8 mouse cellular contexts compared by ENCODE assay signal in genomic region chr9:66157958-66158830, GRCm38 (mm10). TPM values are rescaled to one million over a fixed set of nuclear protein-coding genes. Genes with fewer than 3 reads are reported as not detected.
A peak's percentile ranks its signal among the peaks of the same experiment; 100 is the strongest.
DNase-seq lines count a peak whose midpoint lies in the region; ATAC-seq lines count a peak whose summit lies in the region.

Gene Dapk2, plus strand, starts transcription at chr9:66158223.

- H3K4me1 ChIP-seq in hindbrain, embryonic 11.5 days (replicated peaks; ENCODE audit: control insufficient read depth, insufficient read depth, low read length), result 0 out of 2 replicates have a peak, but pooled peaks cover 5% of the 10 kb centered on the region

- peaks cover 12% of the 10 kb centered on the region for H3K27me3 ChIP-seq in hindbrain, embryonic 11.5 days (ENCODE audit: control insufficient read depth, insufficient read depth, low read length)

- H3K4me3 ChIP-seq in hindbrain, embryonic 11.5 days (ENCODE audit: low read depth, low read length), result peak within 1 kb of the TSS; percentile 33

- peak within 1 kb of the TSS; percentile 25; the same call in 1 of the 2 replicates for H3K9ac ChIP-seq in hindbrain, embryonic 11.5 days (ENCODE audit: low read depth, low read length)

- peak; percentile 50; the same call in 1 of the 2 replicates for ATAC-seq in frontal cortex, adult (ENCODE audit: low TSS enrichment)
- peak; percentile 75; the same call in 1 of the 2 replicates for ATAC-seq in hindbrain, embryonic 11.5 days (ENCODE audit: low FRiP score)

- DNase-seq in MEL-GATA-1-ER (ENCODE audit: extremely low read depth, low read depth), result peak; percentile 29
- DNase-seq in cerebellum, adult 9-10 months, result peak; percentile 51
- DNase-seq in hindbrain, embryonic 11.5 days (ENCODE audit: low spot score), result peak; percentile 87
- DNase-seq in layer of hippocampus, postnatal 14 days (ENCODE audit: low spot score in 2 of 2), result peak; percentile 42 to 61
- DNase-seq in lung, postnatal 10 days, result peak; percentile 88
- DNase-seq in ovary, postnatal 14 days (ENCODE audit: low spot score), result peak; percentile 87
- peak; percentile 68 for DNase-seq in thymus, postnatal 25 days

- no peak within 1 kb of the TSS for H3K27ac ChIP-seq in hindbrain, embryonic 11.5 days (ENCODE audit: low read depth, low read length)

- H3K36me3 ChIP-seq in hindbrain, embryonic 11.5 days (ENCODE audit: control insufficient read depth, insufficient read depth, low read length), result no peaks in the 10 kb centered on the region

- 1% methylated on average over 54 of the region's 58 CpGs for WGBS in hindbrain, embryonic 11.5 days

- peak within 1 kb of the TSS; percentile 54 for H3K4me2 ChIP-seq in hindbrain, embryonic 11.5 days (replicated peaks; ENCODE audit: low read depth, low read length)

- no peaks in the 10 kb centered on the region for H3K9me3 ChIP-seq in hindbrain, embryonic 11.5 days (ENCODE audit: control insufficient read depth, low read length)

RNA-seq across cellular contexts. Expression of gene Dapk2, which starts in this region (rescaled TPM):
- polyA plus RNA-seq in hindbrain, embryonic 11.5 days (2014; fragmentation: Nextera tagmentation; extraction: Ambion mirVana), result 2.7 and 4.4 TPM in 2 replicates
- 1 to 10 TPM in 1 of 2 experiments, under 1 TPM in 1; 0.71 to 1.1 TPM for total RNA-seq in layer of hippocampus, postnatal 14 days (2021)

Comparison
In these comparisons a context has a peak if more than half of its experiments do, and no peak if none do; other contexts are left out.
1. DNase-seq: peak in every context shown above with its lines; median percentile 88 in lung, postnatal 10 days; 87 in hindbrain, embryonic 11.5 days; 87 in ovary, postnatal 14 days; 68 in thymus, postnatal 25 days; 52 in layer of hippocampus, postnatal 14 days; 51 in cerebellum, adult 9-10 months; 29 in MEL-GATA-1-ER.